Mouse (Mus musculus): ENCODE results near the gene Inpp5d.

The Inpp5d gene

GRCm38 (mm10) chr1:87696358-87696757 lies 76.2 kb downstream of the Inpp5d start:
- no peak for ATAC-seq (ENCODE audit: insufficient number of reproducible peaks, low FRiP score, low TSS enrichment)

GRCm38 (mm10) chr1:87698010-87698409 lies 77.9 kb downstream of the Inpp5d start:
- no peak for ATAC-seq (ENCODE audit: insufficient number of reproducible peaks, low FRiP score, low TSS enrichment)

DNA sequence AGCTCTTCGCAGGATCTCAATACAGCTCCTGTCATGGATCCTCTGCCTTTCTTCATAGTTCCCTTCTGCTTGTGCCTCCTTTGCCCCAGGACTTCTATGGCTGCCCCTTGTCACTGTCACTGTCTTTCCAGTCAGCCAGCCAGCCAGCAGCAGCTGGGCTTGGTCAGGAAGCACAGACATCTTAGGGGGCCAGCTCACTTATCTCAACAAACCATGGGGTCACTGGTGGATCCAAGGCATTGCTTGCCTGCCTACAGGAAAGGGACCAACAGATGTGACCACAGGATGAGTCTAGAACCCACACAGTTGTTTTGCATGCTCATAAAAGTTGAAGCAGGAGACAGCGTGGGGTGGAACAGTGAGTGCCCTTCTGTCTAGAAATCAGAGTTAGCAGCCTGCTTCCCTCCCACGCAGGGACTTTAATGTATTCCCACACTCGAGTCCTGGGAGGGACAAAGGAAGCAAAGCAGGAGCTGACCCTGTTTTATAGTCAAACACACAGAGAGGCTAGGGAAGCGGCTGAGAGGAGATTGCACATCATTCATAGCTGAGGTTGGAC lies 79.9 kb downstream of the Inpp5d start:
- ATAC-seq (ENCODE audit: insufficient number of reproducible peaks, low FRiP score, low TSS enrichment), result no peak

- no peak for ATAC-seq (ENCODE audit: insufficient number of reproducible peaks, low FRiP score, low TSS enrichment)
Observed at GRCm38 (mm10) chr1:87704230-87704629, 84.1 kb downstream of the Inpp5d start.

DNA sequence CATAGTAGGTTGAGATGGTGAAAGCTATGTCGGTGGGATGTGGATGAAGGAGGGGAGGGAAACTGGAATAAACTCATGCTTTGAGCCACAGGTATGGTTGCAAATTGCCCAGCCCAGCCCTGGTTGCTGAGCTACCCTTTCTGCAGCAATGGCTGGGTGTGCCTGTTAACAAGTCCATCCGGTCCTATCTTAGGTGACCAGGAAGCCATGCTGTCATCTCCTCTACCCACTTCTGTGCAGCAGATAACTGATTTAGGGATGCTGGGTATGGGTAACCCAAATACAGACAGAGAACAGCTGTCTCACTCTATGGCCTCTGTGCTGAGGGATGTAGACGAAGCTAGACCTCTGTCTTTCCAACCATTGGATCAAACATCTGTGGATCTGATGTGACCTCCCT lies 86.2 kb downstream of the Inpp5d start:
- ATAC-seq (ENCODE audit: insufficient number of reproducible peaks, low FRiP score, low TSS enrichment), result no peak

GRCm38 (mm10) chr1:87709020-87709419 lies 88.9 kb downstream of the Inpp5d start:
- no peak for ATAC-seq (ENCODE audit: insufficient number of reproducible peaks, low FRiP score, low TSS enrichment)

DNA sequence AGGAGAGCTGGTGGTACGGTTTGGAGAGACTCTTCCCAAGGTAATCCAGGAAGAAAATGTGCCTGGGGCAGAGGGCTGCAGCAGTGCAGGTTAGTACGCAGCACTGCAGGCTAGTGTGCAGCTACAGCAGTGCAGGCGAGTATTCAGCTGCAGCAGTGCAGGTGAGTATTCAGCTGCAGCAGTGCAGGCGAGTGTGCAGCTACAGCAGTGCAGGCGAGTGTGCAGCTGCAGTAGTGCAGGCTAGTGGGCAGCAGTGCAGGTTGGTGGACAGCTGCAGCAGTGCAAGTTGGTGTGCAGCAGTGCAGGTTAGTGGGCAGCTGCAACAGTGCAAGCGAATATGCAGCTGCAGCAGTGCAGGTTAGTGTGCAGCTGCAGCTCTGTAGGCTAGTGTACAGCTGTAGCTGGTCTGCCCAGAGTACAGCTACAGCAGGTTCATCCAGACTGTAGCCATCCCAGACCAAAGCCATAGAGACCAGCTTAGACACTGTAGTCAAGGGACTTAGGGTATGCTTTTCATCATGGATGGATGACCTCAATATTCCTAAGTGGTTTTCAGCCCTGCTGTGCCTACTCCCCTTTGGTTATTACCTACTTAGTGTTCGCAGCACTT lies 89.7 kb downstream of the Inpp5d start:
- no peak for ATAC-seq (ENCODE audit: insufficient number of reproducible peaks, low FRiP score, low TSS enrichment)

- no peak for ATAC-seq (ENCODE audit: insufficient number of reproducible peaks, low FRiP score, low TSS enrichment)
Observed at GRCm38 (mm10) chr1:87711938-87712613, 92.0 kb downstream of the Inpp5d start.

DNA sequence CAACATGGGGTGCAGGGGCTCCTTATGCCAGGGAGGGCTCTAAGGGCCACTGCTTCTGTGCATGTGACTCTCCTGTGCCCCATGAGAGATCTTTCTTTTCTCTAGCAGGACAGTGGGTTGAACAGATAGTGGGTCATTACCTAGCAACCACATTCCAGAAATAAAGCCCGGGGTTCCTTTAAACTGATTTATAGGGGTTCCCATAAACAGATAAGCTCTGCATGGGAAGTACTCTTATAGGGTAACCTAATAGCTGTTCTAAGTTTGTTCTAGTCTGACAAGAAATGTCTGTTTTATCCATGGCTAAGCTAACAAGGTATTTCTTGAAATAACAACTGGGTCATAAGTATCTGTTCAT lies 92.5 kb downstream of the Inpp5d start:
- ATAC-seq (ENCODE audit: insufficient number of reproducible peaks, low FRiP score, low TSS enrichment), result no peak

- no peak for ATAC-seq (ENCODE audit: insufficient number of reproducible peaks, low FRiP score, low TSS enrichment)
Observed at GRCm38 (mm10) chr1:87721382-87721781, 101.3 kb downstream of the Inpp5d start.

DNA sequence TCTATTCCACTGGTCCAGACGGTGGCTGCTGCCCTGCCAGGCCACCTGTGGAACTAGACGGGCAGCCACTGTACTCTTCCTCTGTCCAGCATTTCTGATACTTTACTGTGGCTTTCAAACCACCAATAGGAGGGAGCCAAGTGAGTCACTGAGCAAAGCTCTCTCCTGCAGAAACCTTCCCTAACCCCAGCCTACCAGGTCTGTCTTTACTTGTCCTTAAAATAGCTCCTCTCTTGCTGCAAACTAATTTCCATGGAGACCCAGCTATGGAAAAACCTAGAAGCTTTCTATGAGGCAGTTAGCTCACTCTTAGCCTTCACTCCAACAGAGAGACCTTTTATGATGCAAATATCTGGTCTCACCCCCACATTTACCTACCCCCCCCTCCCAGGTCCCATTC lies 102.0 kb downstream of the Inpp5d start:
- no peak for ATAC-seq (ENCODE audit: insufficient number of reproducible peaks, low FRiP score, low TSS enrichment)

- ATAC-seq (ENCODE audit: insufficient number of reproducible peaks, low FRiP score, low TSS enrichment), result no peak
Observed at GRCm38 (mm10) chr1:87723351-87723750, 103.2 kb downstream of the Inpp5d start.

- ATAC-seq (ENCODE audit: insufficient number of reproducible peaks, low FRiP score, low TSS enrichment), result no peak
Observed at GRCm38 (mm10) chr1:87729070-87729469, 109.0 kb downstream of the Inpp5d start.

GRCm38 (mm10) chr1:87729850-87730249 lies 109.7 kb downstream of the Inpp5d start:
- no peak for ATAC-seq (ENCODE audit: insufficient number of reproducible peaks, low FRiP score, low TSS enrichment)

DNA sequence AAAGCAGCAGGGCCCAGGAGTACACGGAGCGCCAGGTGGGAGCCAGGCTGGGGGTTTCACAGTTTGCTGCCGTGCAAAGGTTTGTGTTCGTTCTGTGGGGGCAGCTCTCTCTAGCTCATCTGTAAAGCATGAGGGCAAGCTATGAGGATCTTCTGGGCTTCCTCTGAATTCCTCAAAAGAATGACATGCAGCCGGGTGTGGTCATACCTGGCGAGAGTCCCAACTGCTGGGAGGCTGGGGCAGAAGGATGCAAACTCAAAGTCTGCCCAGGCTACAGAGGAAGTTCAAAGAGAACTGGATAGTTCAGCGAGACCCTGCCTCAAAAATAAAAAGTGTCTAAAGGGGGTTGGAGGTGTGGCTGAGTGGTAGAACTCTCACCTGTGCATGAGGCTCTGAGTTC lies 110.2 kb downstream of the Inpp5d start:
- no peak for ATAC-seq (ENCODE audit: insufficient number of reproducible peaks, low FRiP score, low TSS enrichment)

- ATAC-seq (ENCODE audit: insufficient number of reproducible peaks, low FRiP score, low TSS enrichment), result no peak
Observed at GRCm38 (mm10) chr1:87733212-87733611, 113.1 kb downstream of the Inpp5d start.

- no peak for ATAC-seq (ENCODE audit: insufficient number of reproducible peaks, low FRiP score, low TSS enrichment)
Observed at GRCm38 (mm10) chr1:87734153-87734552, 114.0 kb downstream of the Inpp5d start.

GRCm38 (mm10) chr1:87740584-87741290 lies 120.6 kb downstream of the Inpp5d start:
- ATAC-seq (ENCODE audit: insufficient number of reproducible peaks, low FRiP score, low TSS enrichment), result no peak

- ATAC-seq (ENCODE audit: insufficient number of reproducible peaks, low FRiP score, low TSS enrichment), result no peak
Observed at GRCm38 (mm10) chr1:87749360-87749973, 129.4 kb downstream of the Inpp5d start.

DNA sequence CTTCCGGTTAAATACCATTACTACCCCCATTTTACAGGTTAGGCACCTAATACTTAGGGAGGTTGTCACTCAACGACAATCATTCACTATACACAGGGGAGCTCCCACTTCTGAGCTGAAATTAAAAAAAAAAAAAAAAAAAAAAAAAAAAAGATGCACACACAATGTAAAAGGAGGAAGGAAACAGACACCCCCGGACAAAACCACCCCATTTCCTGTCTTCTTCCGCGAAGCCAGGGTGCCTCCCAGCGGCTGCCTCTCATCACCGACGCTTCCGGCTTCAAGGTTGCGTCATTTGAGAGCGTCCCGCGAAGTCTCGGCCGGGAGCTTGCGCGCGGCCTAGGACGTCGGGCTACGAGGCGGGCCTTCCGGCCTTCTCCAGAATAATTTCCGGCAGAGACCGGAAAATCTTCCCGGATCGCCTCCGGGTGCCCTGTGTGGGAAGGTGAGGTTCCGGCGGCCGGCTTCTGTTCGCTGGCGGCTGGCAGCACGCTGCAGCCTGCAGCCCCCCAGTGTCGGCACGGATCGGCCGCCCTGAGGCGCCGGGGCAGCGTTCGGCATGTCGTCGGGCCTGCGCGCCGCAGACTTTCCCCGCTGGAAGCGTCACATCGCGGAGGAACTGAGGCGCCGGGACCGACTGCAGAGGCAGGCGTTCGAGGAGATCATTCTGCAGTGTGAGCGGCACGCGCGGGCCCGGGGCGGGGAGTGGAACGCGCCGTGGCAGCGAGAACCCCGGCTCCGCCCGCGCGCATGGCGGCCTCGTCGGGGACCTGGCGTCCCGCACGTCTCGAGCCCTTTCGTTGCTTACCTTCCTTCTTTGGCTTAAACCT lies 135.7 kb downstream of the Inpp5d start, which contains the start of gene Atg16l1:
Gene Atg16l1 (plus strand): TSS at position 230 of the 830 bp plus-strand sequence.
- peak; percentile 99 for ATAC-seq (ENCODE audit: insufficient number of reproducible peaks, low FRiP score, low TSS enrichment)
